Mouse (Mus musculus) stomach, postnatal 0 days (tissue): ENCODE data around the gene Irs2.

Source experiments
- CTCF ChIP-seq: IDR thresholded peaks from 2 replicates; pipeline ENCODE4 v1.5.1; 2016; ENCODE audit warnings: antibody characterized with exemption, low read depth, mild to moderate bottlenecking, moderate library complexity
- EP300 ChIP-seq: optimal IDR thresholded peaks from 2 replicates; pipeline ENCODE3; 2016; ENCODE audit warnings: antibody characterized with exemption

DNA sequence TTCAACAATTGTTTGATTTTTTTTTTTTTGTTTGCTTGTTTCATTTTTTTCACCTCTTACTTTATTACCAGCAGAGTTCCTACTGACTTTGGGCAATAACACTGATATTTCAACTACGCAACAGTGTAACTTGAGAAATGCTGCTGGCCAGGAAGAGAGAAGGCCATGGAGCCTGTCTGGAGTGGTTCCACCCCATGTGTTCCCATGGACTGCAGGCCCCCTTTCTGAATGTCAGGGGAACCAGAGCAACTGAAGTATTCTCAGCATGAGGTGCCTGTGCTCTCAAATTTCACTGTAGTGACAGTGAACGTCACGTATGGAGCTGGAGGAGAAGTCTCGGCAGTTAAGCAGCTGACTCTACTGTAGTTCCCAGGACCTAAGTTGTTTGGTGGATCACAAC, 35.3 kb upstream of the Irs2 start:
- TF ChIP-seq CTCF, result no peak
- TF ChIP-seq EP300, result no peak
